Mouse (Mus musculus): Measurements from ENCODE around the gene Fam155a. TPM values are rescaled to one million over a fixed set of nuclear protein-coding genes. Genes with fewer than 3 reads are reported as not detected.

Gene Fam155a
- polyA plus RNA-seq, 1 experiment from 2014 or later: 19.7 TPM

- Histone ChIP-seq H3K27me3 (peaks cover 4% of the 10 kb centered on the region; the same call in 1 of the 2 replicates), H3K36me3 (no peaks in the 10 kb centered on the region), H3K4me1 (replicated peaks) (peaks cover 8% of the 10 kb centered on the region), H3K4me3 (no peak overlapping the region), H3K9me3 (no peaks in the 10 kb centered on the region), H3K27ac (replicated peaks) (no peak overlapping the region), H3K4me2 (no peak overlapping the region), H3K9ac (no peak overlapping the region)
- no peak for ATAC-seq (ENCODE audit: low read depth)
- 64% methylated on average over 7 of the region's 7 CpGs for WGBS
Measured at GRCm38 (mm10) chr8:9182461-9182860, 588.5 kb downstream of the Fam155a start.

- peak; percentile 48; the same call in 1 of the 2 replicates for ATAC-seq (ENCODE audit: low read depth)
- H3K9ac ChIP-seq: no peak overlapping the region
- H3K27ac ChIP-seq (replicated peaks): 0 out of 2 replicates have a peak overlapping the region, but pooled peaks have one; percentile 20
- peaks cover 4% of the 10 kb centered on the region; the same call in 1 of the 2 replicates for H3K27me3 ChIP-seq
- H3K9me3 ChIP-seq: no peaks in the 10 kb centered on the region
- H3K36me3 ChIP-seq: no peaks in the 10 kb centered on the region
- H3K4me2 ChIP-seq: no peak overlapping the region
- H3K4me3 ChIP-seq: no peak overlapping the region
- peaks cover 8% of the 10 kb centered on the region for H3K4me1 ChIP-seq (replicated peaks)
- WGBS: 39% methylated on average over 17 of the region's 17 CpGs
Measured at GRCm38 (mm10) chr8:9180686-9181315, 590.2 kb downstream of the Fam155a start.

GRCm38 (mm10) chr8:9176974-9177373 lies 594.0 kb downstream of the Fam155a start:
- Histone ChIP-seq H3K27me3 (peaks cover 4% of the 10 kb centered on the region; the same call in 1 of the 2 replicates), H3K9ac (no peak overlapping the region), H3K27ac (replicated peaks) (no peak overlapping the region), H3K9me3 (no peaks in the 10 kb centered on the region), H3K4me3 (no peak overlapping the region), H3K4me2 (no peak overlapping the region), H3K36me3 (no peaks in the 10 kb centered on the region), H3K4me1 (replicated peaks) (peaks cover 20% of the 10 kb centered on the region)
- 41% methylated on average over 7 of the region's 7 CpGs for WGBS
- ATAC-seq (ENCODE audit: low read depth): no peak

- H3K27me3 ChIP-seq: peaks cover 4% of the 10 kb centered on the region; the same call in 1 of the 2 replicates
- no peak for ATAC-seq (ENCODE audit: low read depth)
- H3K4me1 ChIP-seq (replicated peaks): peaks cover 12% of the 10 kb centered on the region
- no peak overlapping the region for H3K9ac ChIP-seq
- no peaks in the 10 kb centered on the region for H3K36me3 ChIP-seq
- no peak overlapping the region for H3K4me3 ChIP-seq
- 25% methylated on average over 9 of the region's 9 CpGs for WGBS
- H3K27ac ChIP-seq (replicated peaks): no peak overlapping the region
- H3K4me2 ChIP-seq: no peak overlapping the region
- no peaks in the 10 kb centered on the region for H3K9me3 ChIP-seq
Measured at GRCm38 (mm10) chr8:9174865-9175565, 595.9 kb downstream of the Fam155a start.

GRCm38 (mm10) chr8:9171848-9172247 lies 599.1 kb downstream of the Fam155a start:
- no peaks in the 10 kb centered on the region for H3K36me3 ChIP-seq
- H3K27ac ChIP-seq (replicated peaks): no peak overlapping the region
- no peak overlapping the region for H3K9ac ChIP-seq
- no peak overlapping the region for H3K4me3 ChIP-seq
- H3K27me3 ChIP-seq: no peaks in the 10 kb centered on the region
- no peaks in the 10 kb centered on the region for H3K9me3 ChIP-seq
- peaks cover 12% of the 10 kb centered on the region for H3K4me1 ChIP-seq (replicated peaks)
- no peak overlapping the region for H3K4me2 ChIP-seq
- no peak for ATAC-seq (ENCODE audit: low read depth)
- WGBS: 75% methylated on average over 5 of the region's 5 CpGs

GRCm38 (mm10) chr8:9167995-9168394 lies 603.0 kb downstream of the Fam155a start:
- Histone ChIP-seq H3K36me3 (no peaks in the 10 kb centered on the region), H3K9me3 (no peaks in the 10 kb centered on the region), H3K27me3 (no peaks in the 10 kb centered on the region), H3K4me1 (replicated peaks) (no peaks in the 10 kb centered on the region), H3K4me2 (no peak overlapping the region), H3K9ac (no peak overlapping the region), H3K4me3 (no peak overlapping the region), H3K27ac (replicated peaks) (no peak overlapping the region)
- no peak for ATAC-seq (ENCODE audit: low read depth)
- WGBS: 66% methylated on average over 10 of the region's 10 CpGs

- no peak overlapping the region for H3K4me3 ChIP-seq
- no peak overlapping the region for H3K9ac ChIP-seq
- no peaks in the 10 kb centered on the region for H3K9me3 ChIP-seq
- H3K27ac ChIP-seq (replicated peaks): no peak overlapping the region
- 74% methylated on average over 4 of the region's 4 CpGs for WGBS
- ATAC-seq (ENCODE audit: low read depth): no peak
- H3K4me2 ChIP-seq: no peak overlapping the region
- peaks cover 36% of the 10 kb centered on the region for H3K4me1 ChIP-seq (replicated peaks)
- no peaks in the 10 kb centered on the region for H3K27me3 ChIP-seq
- no peaks in the 10 kb centered on the region for H3K36me3 ChIP-seq
Measured at GRCm38 (mm10) chr8:9161606-9162005, 609.4 kb downstream of the Fam155a start.

- H3K4me3 ChIP-seq: no peak overlapping the region
- no peaks in the 10 kb centered on the region for H3K36me3 ChIP-seq
- no peak overlapping the region for H3K4me2 ChIP-seq
- H3K27ac ChIP-seq (replicated peaks): peak overlapping the region; percentile 72
- no peak for ATAC-seq (ENCODE audit: low read depth)
- no peaks in the 10 kb centered on the region for H3K27me3 ChIP-seq
- no peaks in the 10 kb centered on the region for H3K9me3 ChIP-seq
- 61% methylated on average over 7 of the region's 7 CpGs for WGBS
- peaks cover 36% of the 10 kb centered on the region for H3K4me1 ChIP-seq (replicated peaks)
- no peak overlapping the region for H3K9ac ChIP-seq
Measured at GRCm38 (mm10) chr8:9159322-9159721, 611.6 kb downstream of the Fam155a start.

- Histone ChIP-seq H3K9ac (0 out of 2 replicates have a peak overlapping the region, but pooled peaks have one; percentile 14), H3K27me3 (no peaks in the 10 kb centered on the region), H3K4me2 (no peak overlapping the region), H3K4me3 (no peak overlapping the region), H3K9me3 (no peaks in the 10 kb centered on the region), H3K4me1 (replicated peaks) (peaks cover 36% of the 10 kb centered on the region), H3K36me3 (no peaks in the 10 kb centered on the region), H3K27ac (replicated peaks) (peak overlapping the region; percentile 72)
- 60% methylated on average over 13 of the region's 13 CpGs for WGBS
- ATAC-seq (ENCODE audit: low read depth): 0 out of 2 replicates have a peak, but pooled peaks have one; percentile 7
Measured at GRCm38 (mm10) chr8:9158652-9159051, 612.3 kb downstream of the Fam155a start.

GRCm38 (mm10) chr8:9157141-9157781 lies 613.7 kb downstream of the Fam155a start:
- peak overlapping the region; percentile 33; the same call in 1 of the 2 replicates for H3K27ac ChIP-seq (replicated peaks)
- peak overlapping the region; percentile 55 for H3K9ac ChIP-seq
- no peaks in the 10 kb centered on the region for H3K27me3 ChIP-seq
- no peaks in the 10 kb centered on the region for H3K9me3 ChIP-seq
- no peak overlapping the region for H3K4me3 ChIP-seq
- ATAC-seq (ENCODE audit: low read depth): peak; percentile 24; the same call in 1 of the 2 replicates
- H3K4me1 ChIP-seq (replicated peaks): peaks cover 36% of the 10 kb centered on the region
- H3K4me2 ChIP-seq: peak overlapping the region; percentile 34
- no peaks in the 10 kb centered on the region for H3K36me3 ChIP-seq
- WGBS: 8% methylated on average over 23 of the region's 23 CpGs

Data from neural tube, embryonic 13.5 days (tissue).